Mouse (Mus musculus) lung, embryonic 15.5 days (tissue): ENCODE results near the gene Fryl. TPM values are rescaled to one million over a fixed set of nuclear protein-coding genes. Genes with fewer than 3 reads are reported as not detected.

Experiments
- ATAC-seq: fragments of 200-750 bp; cut with Nextera tagmentation; 2 replicates; pipeline ENCODE4 v1.8.0; 2017; ENCODE audit warnings: moderate number of reproducible peaks, borderline replicate concordance; ENCODE audit not compliant: low FRiP score, low TSS enrichment; ENCODE audit errors: extremely low read depth
- H3K27ac ChIP-seq: fragments of 300-500 bp; sonication (generic); 2 replicates; pipeline ENCODE4 v1.5.1; 2015; ENCODE audit warnings: moderate library complexity, mild to moderate bottlenecking, inconsistent platforms
- H3K27me3 ChIP-seq: fragments of 300-500 bp; sonication (generic); 2 replicates; pipeline ENCODE4 v1.6.1; 2015; ENCODE audit warnings: inconsistent platforms
- H3K36me3 ChIP-seq: fragments of 300-500 bp; sonication (generic); 2 replicates; pipeline ENCODE4 v1.6.1; 2015; ENCODE audit warnings: inconsistent platforms
- H3K4me1 ChIP-seq: fragments of 300-500 bp; sonication (generic); 2 replicates; pipeline ENCODE4 v1.6.1; 2015; ENCODE audit warnings: inconsistent platforms
- H3K4me2 ChIP-seq: fragments of 300-500 bp; sonication (generic); 2 replicates; pipeline ENCODE4 v1.6.1; 2015; ENCODE audit warnings: inconsistent platforms, mild to moderate bottlenecking, moderate library complexity
- H3K4me3 ChIP-seq: fragments of 300-500 bp; sonication (generic); 2 replicates; pipeline ENCODE4 v1.5.1; 2015; ENCODE audit warnings: mild to moderate bottlenecking, inconsistent platforms
- H3K9ac ChIP-seq: fragments of 300-500 bp; sonication (generic); 2 replicates; pipeline ENCODE4 v1.6.1; 2015; ENCODE audit warnings: inconsistent platforms
- H3K9me3 ChIP-seq: fragments of 300-500 bp; sonication (generic); 2 replicates; pipeline ENCODE4 v1.6.1; 2016; ENCODE audit warnings: inconsistent platforms
- WGBS: fragments of 180-500 bp; shearing (Covaris S2); methylation state at CpG from one replicate; pipeline ENCODE4 v1.1.7; 2015; 5-methylcytosine and 5-hydroxymethylcytosine counted together
- polyA plus RNA-seq: library from polyadenylated mRNA; unstranded; fragments of >200 nt; fragmentation: Nextera tagmentation; extraction: Ambion mirVana; gene quantifications from 2 replicates; pipeline ENCODE4 v1.2.1, GENCODE M21; 2015

Gene Fryl
- polyA plus RNA-seq, 1 experiment from 2014 or later, result 24.5 TPM

DNA sequence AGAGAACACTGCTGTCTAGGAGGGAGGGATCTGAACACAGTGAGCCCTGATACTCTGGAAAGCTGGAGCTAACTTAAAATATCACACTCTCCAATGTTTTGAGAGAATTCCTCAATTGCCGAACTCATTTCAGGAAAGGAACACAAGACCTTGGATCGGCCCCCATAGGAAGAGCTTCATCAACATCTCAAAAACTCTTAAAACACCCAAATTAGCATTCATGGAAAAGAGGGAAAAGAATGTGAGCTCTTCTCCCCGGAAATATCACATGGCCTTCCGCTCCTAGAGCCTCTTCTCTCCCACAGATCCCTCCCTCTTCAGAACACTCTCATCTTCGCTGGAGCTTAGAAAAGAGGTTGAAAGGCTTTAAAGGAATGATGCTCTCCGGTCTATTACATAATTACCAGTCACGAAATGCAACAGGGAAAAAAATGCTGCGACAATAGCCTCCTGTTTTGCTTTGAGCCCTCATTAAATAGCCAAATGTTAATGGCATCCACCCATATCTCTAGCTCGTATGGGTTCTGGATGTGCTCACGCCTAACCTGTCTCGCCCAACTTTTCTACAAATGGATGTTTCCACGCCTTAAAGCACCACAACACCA is 84.4 kb downstream of the Fryl start:
- Histone ChIP-seq H3K9me3 (no peaks in the 10 kb centered on the region), H3K4me2 (no peak overlapping the region), H3K27me3 (no peaks in the 10 kb centered on the region), H3K4me3 (no peak overlapping the region), H3K9ac (no peak overlapping the region), H3K36me3 (no peaks in the 10 kb centered on the region), H3K27ac (no peak overlapping the region), H3K4me1 (peaks cover 23% of the 10 kb centered on the region; the same call in 1 of the 2 replicates)
- 74% methylated on average over 12 of the region's 12 CpGs for WGBS
- no peak for ATAC-seq

DNA sequence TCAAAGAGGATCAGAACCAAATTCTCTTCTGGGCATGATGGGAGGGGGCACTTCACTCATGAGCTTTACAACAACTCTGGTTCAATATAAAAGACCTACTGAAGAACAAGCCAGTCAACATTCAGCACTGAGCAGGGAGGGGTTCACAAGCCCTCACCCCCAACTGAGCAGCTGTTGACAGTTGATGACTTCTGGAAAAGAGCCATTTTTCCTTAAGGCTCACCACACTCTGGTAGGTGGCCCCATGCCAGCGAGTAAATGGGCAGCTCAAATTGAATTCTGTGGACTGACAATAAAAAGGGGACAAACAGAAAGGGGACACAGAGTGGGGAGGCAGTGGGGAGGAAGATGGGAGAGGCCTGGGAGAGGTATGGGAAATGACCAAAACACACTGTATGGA is 85.2 kb downstream of the Fryl start:
- peaks cover 23% of the 10 kb centered on the region; the same call in 1 of the 2 replicates for H3K4me1 ChIP-seq
- no peak overlapping the region for H3K9ac ChIP-seq
- no peaks in the 10 kb centered on the region for H3K36me3 ChIP-seq
- H3K9me3 ChIP-seq, result no peaks in the 10 kb centered on the region
- no peak for ATAC-seq
- no peak overlapping the region for H3K27ac ChIP-seq
- 56% methylated on average over 1 of the region's 1 CpGs for WGBS
- H3K27me3 ChIP-seq, result no peaks in the 10 kb centered on the region
- H3K4me2 ChIP-seq, result no peak overlapping the region
- no peak overlapping the region for H3K4me3 ChIP-seq

DNA sequence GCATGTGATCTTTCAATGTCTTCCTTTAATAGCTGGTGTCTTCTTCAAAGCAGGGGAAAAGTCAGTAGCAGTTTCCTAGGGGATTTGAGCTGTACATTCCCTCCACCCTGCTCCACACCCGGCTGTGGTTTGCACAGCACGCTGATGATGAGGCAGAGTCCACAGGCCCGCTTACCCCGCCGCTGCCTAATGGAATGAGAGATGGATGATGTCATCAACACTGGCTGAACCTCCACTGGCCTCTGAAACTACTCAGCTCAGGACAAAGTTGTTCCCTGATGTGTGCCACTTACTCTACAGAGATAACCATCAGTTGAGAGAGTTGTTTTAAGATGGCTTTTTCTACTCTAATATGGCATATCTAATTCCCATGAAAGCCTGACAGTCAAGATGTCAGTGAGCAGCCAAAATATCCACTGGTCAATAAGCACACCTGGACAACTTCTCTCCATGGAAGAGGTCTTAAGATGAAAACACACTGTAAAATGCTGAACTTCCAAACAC is 87.6 kb downstream of the Fryl start:
- Histone ChIP-seq H3K4me2 (no peak overlapping the region), H3K27ac (no peak overlapping the region), H3K4me1 (peaks cover 23% of the 10 kb centered on the region; the same call in 1 of the 2 replicates), H3K36me3 (no peaks in the 10 kb centered on the region), H3K9me3 (no peaks in the 10 kb centered on the region), H3K9ac (no peak overlapping the region), H3K27me3 (no peaks in the 10 kb centered on the region), H3K4me3 (no peak overlapping the region)
- ATAC-seq, result 0 out of 2 replicates have a peak, but pooled peaks have one; percentile 39
- 12% methylated on average over 5 of the region's 5 CpGs for WGBS

- Histone ChIP-seq H3K4me2 (no peak overlapping the region), H3K36me3 (no peaks in the 10 kb centered on the region), H3K27me3 (no peaks in the 10 kb centered on the region), H3K9me3 (no peaks in the 10 kb centered on the region), H3K27ac (no peak overlapping the region), H3K4me1 (peaks cover 23% of the 10 kb centered on the region; the same call in 1 of the 2 replicates), H3K4me3 (no peak overlapping the region), H3K9ac (no peak overlapping the region)
- WGBS, result 69% methylated on average over 18 of the region's 18 CpGs
- ATAC-seq, result no peak
Observed at GRCm38 (mm10) chr5:73167976-73168768, 88.2 kb downstream of the Fryl start.

DNA sequence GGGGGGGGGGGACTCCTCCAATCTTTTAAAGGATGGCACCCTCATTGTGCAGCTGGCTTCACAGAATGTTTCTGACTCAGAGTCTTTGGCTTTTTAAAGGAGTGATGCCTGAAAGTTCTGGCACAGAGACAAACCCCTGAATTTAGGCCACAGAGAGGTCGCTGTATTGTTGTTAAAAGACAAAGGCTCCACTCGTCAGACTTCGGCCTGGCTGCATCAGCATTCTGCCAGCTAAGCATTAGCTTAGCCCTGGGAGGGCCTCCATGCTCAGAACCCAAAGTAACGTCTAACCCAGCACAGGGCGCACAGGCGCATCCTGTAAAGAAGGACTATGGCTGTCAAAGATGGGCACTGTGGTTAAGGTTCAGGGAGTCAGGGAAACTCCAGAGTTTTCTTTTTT is 92.4 kb downstream of the Fryl start:
- no peak overlapping the region for H3K27ac ChIP-seq

DNA sequence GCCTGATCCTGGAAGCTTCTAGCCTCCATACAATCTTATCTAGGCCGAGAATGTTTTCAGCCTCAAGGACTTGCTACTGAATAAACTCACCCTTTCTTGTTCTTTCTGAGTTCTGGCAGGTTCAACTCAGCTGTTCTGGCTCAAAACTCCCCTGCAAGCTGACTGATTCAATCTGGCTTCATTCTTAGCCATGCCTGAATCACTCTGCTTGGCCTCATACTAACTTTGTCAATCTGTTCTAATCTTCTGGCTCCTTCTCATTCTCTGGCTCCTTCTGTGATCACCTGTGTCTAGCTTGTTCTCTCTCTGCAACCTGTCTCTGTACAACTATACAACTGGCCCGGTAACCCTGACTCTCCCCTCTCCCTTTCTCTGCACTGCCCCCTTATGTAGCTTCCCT is 93.9 kb downstream of the Fryl start:
- no peaks in the 10 kb centered on the region for H3K36me3 ChIP-seq
- no peak overlapping the region for H3K4me2 ChIP-seq
- H3K9me3 ChIP-seq, result no peaks in the 10 kb centered on the region
- no peak overlapping the region for H3K9ac ChIP-seq
- ATAC-seq, result no peak
- no peak overlapping the region for H3K27ac ChIP-seq
- WGBS, result 57% methylated on average over 2 of the region's 2 CpGs
- H3K4me3 ChIP-seq, result no peak overlapping the region
- no peaks in the 10 kb centered on the region for H3K27me3 ChIP-seq
- H3K4me1 ChIP-seq, result 0 out of 2 replicates have a peak, but pooled peaks cover 2% of the 10 kb centered on the region

More for the DNA sequence above, 92.4 kb downstream of the Fryl start:
- Histone ChIP-seq H3K4me2 (no peak overlapping the region), H3K9ac (no peak overlapping the region), H3K27me3 (no peaks in the 10 kb centered on the region), H3K9me3 (no peaks in the 10 kb centered on the region), H3K36me3 (no peaks in the 10 kb centered on the region), H3K4me1 (peaks cover 17% of the 10 kb centered on the region; the same call in 1 of the 2 replicates), H3K4me3 (no peak overlapping the region)
- no peak for ATAC-seq
- WGBS, result 57% methylated on average over 6 of the region's 6 CpGs

DNA sequence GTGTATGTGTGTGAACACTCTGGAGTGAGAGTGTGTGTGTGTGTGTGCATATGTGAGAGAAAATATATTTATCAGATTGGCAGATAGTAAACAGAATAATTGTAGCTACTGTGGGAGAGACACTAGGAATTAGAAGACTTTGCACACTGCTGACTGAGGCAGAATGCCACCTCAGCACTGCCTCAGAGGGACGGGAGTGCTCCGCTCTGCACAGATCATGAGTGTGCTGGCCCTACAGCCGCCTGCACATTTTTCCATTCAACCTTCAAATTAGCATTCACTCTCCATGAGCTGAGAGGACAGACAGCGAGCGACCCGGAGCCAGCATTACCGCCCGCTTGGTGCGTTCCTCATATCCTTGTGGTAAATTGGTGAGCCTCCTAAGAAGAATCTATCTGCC is 96.0 kb downstream of the Fryl start:
- 93% methylated on average over 9 of the region's 9 CpGs for WGBS
- ATAC-seq, result no peak
- H3K27me3 ChIP-seq, result no peaks in the 10 kb centered on the region
- no peaks in the 10 kb centered on the region for H3K9me3 ChIP-seq
- no peak overlapping the region for H3K27ac ChIP-seq
- no peak overlapping the region for H3K4me3 ChIP-seq
- no peak overlapping the region for H3K9ac ChIP-seq
- no peaks in the 10 kb centered on the region for H3K36me3 ChIP-seq
- H3K4me1 ChIP-seq, result peaks cover 13% of the 10 kb centered on the region
- no peak overlapping the region for H3K4me2 ChIP-seq

- Histone ChIP-seq H3K36me3 (no peaks in the 10 kb centered on the region), H3K27ac (no peak overlapping the region), H3K9me3 (no peaks in the 10 kb centered on the region), H3K9ac (no peak overlapping the region), H3K4me3 (no peak overlapping the region), H3K4me1 (peaks cover 13% of the 10 kb centered on the region), H3K27me3 (no peaks in the 10 kb centered on the region), H3K4me2 (no peak overlapping the region)
- no peak for ATAC-seq
- WGBS, result 83% methylated on average over 6 of the region's 6 CpGs
Observed at GRCm38 (mm10) chr5:73157502-73157901, 98.9 kb downstream of the Fryl start.

GRCm38 (mm10) chr5:73157009-73157408 is 99.4 kb downstream of the Fryl start:
- 62% methylated on average over 5 of the region's 5 CpGs for WGBS
- Histone ChIP-seq H3K9me3 (no peaks in the 10 kb centered on the region), H3K27ac (no peak overlapping the region), H3K4me1 (peaks cover 13% of the 10 kb centered on the region), H3K27me3 (no peaks in the 10 kb centered on the region), H3K36me3 (no peaks in the 10 kb centered on the region), H3K9ac (no peak overlapping the region), H3K4me3 (no peak overlapping the region), H3K4me2 (no peak overlapping the region)
- no peak for ATAC-seq

DNA sequence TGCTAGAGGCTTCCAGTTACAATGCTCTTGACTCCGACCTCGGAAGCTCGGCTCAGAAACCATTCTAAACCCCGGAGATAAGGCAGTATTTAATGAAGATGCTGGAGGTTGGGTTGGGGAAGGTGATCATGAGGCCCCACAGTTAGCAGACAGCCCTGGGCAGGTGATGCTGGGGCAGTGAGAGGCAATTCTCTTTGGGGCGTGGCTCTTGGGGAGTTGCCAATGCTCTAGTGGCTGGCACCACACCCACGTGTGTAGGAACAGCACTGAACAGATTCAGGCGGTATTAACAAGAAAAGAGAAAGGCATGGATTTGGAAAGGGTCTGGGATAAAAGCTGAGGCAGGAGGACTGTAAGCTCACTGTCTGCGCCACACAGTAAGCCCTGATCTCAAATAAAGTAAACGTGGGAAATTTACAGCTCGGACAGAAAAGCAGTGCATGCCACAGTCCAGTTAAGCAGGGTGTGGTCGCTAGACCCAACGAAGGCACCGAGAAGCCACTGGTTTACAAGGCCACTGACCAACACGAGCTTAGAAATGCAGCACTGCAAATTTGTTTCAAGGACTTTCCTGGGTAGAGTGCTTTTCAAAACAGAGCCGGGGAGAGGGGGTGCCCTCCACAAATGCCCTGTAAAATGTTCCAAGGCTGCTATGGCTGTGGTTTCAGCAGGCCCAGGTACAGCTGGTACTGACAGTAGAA is 100.0 kb downstream of the Fryl start:
- H3K9me3 ChIP-seq, result no peaks in the 10 kb centered on the region
- WGBS, result 62% methylated on average over 15 of the region's 15 CpGs
- ATAC-seq, result no peak
- H3K27me3 ChIP-seq, result no peaks in the 10 kb centered on the region
- H3K4me2 ChIP-seq, result no peak overlapping the region
- no peak overlapping the region for H3K27ac ChIP-seq
- H3K4me1 ChIP-seq, result peaks cover 13% of the 10 kb centered on the region
- no peak overlapping the region for H3K4me3 ChIP-seq
- H3K9ac ChIP-seq, result no peak overlapping the region
- H3K36me3 ChIP-seq, result no peaks in the 10 kb centered on the region

GRCm38 (mm10) chr5:73153802-73154465 is 102.5 kb downstream of the Fryl start:
- Histone ChIP-seq H3K9me3 (no peaks in the 10 kb centered on the region), H3K27me3 (no peaks in the 10 kb centered on the region), H3K36me3 (no peaks in the 10 kb centered on the region), H3K27ac (no peak overlapping the region), H3K4me3 (no peak overlapping the region), H3K4me1 (peaks cover 13% of the 10 kb centered on the region), H3K9ac (no peak overlapping the region), H3K4me2 (no peak overlapping the region)
- ATAC-seq, result no peak
- 90% methylated on average over 14 of the region's 14 CpGs for WGBS
